Mouse (Mus musculus): ENCODE data around the gene Pithd1.
"Not testable (repeated sequence)": the region's sequence is repeated elsewhere in the genome, so short reads cannot be mapped to it uniquely, and the experiment has no call there.

Gene Pithd1

DNA sequence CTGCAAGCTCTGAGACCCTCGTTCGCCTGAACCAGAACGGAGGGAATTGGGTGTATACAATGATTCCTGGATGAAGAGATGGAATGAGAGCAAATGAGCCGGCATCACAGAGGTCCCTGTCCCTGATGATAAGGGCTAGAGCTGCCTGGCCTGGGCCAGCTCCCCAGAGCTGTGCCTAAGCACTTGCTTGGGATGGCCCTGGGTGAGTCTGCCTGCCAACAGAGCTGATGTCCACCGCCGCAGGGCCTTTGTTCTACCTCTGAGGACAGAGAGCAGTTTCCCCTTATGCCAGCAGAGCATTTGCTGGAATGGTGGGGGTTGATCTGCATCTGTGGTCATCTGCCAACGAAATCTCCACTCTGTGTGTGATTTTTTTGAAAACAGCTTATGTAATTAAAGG, 24.9 kb downstream of the Pithd1 start:
- no peak for DNase-seq (ENCODE audit: low spot score in 2 of 2)

DNA sequence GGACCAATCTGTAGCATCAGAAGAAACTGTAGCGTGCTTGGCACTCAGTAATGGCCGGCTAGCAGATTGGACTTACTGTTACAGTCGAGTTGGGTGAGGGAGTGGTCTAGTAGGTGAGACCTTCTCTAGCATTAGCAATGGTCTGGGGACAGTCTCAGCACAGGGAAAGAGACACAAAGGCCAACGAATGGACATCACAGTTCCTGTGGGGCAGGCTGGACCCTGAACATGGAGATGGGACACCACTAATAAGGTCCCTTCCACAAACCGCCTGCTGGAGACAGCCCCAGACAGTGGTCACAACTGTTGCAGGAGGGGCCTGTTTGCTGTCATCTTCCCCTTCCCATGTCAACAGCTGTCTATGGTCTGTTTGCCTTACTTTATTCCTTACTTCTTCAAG, 25.4 kb downstream of the Pithd1 start:
- DNase-seq (ENCODE audit: low spot score in 2 of 2) = no peak

DNA sequence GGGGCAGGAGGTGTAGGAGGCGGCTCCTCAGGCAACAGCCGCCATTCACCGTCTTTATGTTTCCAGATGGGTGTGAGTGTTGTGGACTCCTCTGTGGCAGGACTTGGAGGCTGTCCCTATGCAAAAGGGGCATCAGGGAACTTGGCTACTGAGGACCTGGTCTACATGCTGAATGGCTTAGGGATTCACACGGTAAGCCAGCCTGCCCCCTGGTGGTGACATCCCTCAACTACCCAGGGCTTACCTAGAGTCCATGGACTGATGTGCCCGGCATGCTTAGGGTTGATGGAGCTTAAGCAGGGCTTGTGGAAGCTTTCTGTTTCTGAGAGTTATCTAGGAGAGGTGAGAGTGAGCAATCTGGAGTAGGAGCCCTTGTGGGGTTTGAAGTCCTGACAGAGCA, 26.3 kb downstream of the Pithd1 start:
- DNase-seq (ENCODE audit: low spot score in 2 of 2) = peak; percentile 66 to 86

DNA sequence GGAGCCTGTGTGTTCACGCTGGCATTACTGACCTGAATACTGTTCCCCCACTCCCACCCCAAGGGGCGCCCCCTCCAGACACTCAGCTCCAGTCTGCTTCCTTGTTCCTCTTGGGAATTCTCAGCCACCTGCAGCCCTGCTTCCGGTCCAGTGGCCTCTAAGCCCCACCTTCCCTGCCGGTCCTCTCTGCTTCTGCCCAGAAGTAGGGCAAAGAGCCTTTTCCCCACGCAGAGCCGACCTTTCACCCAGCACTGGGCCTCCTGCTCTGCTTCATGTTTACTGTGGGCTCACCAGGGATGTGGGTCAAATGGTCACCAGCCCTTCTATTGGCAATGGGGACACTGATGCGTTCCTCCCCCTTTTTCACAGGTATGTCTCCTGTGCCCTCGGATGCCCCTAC, 28.7 kb downstream of the Pithd1 start:
- no peak for DNase-seq (ENCODE audit: low spot score in 2 of 2)

DNA sequence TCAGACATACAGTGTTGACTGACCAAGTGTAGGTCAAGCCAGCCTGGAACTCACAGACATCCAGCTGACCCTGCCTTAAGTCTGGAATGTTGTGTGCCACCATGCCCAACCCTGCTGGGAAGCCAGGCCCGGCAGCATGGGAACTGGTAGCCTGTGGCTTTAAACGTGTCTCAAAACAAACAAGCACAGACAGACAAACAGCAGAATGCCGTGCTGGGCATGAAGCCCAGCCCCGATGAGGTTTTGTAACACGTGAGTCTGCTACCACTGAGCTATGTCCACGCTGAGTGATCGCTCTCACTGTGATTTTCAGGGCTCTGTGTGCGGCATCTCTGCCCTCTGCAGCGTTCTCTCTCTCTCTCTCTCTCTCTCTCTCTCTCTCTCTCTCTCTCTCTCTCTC, 31.2 kb downstream of the Pithd1 start:
- DNase-seq (ENCODE audit: low spot score in 2 of 2) = no peak

DNA sequence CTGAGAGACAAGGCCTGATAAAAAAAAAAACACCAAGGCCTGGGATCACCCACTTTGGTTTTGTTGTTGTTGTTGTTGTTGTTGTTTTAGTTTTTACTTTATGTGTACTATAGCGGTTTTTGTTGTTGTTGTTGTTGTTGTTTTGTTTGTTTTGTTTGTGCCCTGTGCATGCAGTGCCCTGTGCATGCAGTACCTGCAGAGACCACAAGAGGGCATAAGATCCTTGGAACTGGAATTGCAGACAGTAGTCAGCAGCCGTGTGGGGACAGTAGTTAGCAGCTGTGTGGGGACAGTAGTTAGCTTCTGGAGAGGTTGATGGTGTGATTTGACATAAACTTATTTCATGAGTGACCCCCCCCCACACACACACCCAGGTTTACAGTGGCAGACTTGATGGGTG, 32.8 kb downstream of the Pithd1 start:
- DNase-seq (ENCODE audit: low spot score in 2 of 2) = peak; percentile 48 to 81

DNA sequence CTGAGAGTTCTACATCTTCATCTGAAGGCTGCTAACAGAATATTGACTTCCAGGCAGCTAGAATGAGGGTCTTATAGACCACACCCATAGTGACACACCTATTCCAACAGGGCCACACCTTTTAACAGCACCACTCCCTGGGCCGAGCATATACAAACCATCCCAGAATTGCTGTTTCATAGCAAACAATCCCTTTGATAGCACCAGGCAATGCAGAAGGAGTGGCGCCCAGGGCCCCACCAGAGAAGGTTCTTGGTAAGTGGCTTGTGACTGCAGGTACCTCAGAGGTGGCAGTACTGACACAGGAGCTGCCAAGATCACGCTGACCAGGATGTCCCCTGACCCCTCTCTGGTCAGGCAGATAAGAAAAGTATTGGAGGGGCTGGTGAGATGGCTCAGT, 33.9 kb downstream of the Pithd1 start:
- DNase-seq (ENCODE audit: low spot score in 2 of 2) = no peak

DNA sequence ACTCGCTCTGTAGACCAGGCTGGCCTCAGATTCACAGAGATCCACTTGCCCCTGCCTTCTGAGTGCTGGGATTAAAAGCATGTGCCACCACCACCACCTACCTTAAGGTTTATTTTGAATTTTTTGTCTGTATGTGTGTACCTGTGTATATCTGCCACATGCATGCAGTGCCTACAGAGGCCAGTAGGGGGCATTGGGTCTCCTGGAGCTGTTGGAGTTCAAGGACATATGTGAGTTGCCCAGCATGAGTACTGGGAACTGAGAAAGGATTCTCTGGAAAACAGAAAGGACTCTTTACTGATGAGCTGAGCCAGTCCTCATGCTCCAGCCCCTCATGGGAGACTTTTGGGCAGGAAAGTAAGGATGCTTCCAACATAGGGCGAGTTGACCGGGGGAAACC, 35.6 kb downstream of the Pithd1 start:
- no peak for DNase-seq (ENCODE audit: low spot score in 2 of 2)

DNA sequence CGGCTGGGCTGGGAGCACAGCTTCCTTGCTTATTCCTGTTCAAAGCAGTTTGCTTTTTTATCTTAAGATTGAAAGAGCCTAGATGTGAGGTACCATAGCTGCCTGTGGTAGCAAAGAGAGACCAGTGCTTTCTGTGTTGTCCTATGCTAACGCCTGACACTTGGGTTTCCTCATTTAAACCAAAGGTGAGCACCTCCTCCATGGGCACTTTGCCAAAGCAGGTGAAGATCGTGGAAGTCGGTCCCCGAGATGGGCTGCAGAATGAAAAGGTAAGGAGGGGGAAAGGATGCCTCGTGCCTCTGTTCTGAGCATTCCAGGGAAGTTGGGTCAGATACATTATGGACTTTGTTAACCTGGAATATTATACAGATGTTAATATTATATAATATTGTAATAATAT, 36.7 kb downstream of the Pithd1 start:
- no peak for DNase-seq (ENCODE audit: low spot score in 2 of 2)

DNA sequence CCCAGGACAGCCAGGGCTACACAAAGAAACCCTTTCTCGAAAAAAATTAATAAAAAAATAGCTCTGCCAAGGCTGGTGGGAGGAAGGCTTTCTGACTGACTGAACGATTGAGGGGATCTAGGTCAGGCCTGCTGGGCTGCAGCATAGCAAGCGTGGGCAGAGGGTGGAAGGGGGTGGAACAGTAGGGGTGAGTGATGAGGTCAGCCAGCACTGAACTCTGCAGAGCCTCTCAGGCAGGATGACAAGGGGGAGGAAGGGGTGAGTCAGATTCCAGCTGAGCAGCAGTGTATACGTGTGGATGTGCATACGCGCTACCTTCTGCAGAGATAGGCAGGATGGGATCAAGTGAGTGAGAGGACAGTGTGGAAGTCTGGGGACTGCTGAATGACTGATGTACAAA, 37.2 kb downstream of the Pithd1 start:
- no peak for DNase-seq (ENCODE audit: low spot score in 2 of 2)

DNA sequence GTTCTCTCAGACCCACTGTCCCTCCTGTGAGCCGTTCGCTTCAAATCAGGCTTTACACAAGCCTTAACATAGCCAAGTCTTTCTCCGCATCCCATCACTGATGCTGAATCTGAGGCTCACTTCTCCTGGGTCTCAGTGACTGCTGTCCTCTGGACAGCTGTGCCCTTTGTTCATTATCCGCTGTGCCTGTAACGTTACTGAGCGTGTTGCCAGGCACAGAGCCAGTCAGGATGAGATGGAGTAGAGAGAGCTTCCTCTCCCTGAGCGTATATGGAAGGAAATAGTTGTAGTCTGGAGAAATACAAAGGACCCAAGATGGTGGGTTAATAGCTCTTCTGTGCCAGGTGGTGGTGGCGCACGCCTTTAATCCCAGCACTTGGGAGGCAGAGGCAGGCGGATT, 37.6 kb downstream of the Pithd1 start:
- no peak for DNase-seq (ENCODE audit: low spot score in 2 of 2)

DNA sequence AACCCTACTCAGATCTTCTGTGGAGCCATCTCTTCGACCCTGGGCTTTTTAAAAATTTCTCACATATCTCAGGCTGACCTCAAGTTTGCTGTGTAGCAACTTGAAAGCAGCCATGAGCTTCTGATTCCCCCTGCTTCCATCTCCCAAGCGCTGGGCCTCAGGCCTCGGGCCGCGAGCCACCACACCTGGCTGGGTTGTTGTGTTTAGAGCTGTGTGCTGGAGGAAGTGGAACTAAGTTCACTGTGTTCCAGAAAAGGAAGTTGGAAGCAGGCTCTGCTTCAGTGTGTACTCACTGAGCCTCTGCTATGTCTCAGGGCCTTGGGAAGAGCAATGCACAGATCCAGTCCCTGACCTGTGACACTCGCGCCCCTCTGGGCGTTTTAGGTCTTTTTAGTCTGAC, 38.9 kb downstream of the Pithd1 start:
- DNase-seq (ENCODE audit: low spot score in 2 of 2) = no peak

DNA sequence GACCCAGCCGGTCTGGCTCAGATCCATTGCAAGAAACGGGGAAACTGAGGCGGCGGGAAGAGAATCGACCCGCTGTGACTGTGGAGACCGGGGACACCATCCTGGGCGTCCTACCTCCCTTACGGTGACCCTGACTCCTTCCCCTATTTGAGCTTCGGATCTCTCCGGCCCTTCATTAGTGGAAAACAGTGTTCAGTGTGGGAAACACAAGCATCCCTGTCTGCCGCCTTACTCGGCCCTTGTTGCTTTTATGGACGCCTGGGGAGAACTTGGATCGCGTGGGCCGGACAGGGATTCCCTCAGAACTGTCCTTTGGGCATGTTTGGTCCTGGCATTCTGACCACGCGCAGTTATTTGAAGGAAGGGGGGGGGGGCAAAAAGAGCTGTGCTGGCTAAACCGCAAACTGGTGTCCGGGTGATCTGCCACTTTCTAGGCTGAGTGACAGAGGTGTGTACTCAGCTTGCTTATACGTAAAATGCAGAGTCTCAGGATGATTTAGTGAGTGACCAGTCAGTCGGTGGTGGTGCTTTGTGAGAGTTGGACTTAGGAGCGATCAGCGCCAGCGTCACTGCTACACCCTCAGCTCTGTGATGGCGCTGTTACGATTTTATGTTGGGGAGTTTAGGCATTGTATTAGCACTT, 40.3 kb downstream of the Pithd1 start:
- DNase-seq (ENCODE audit: low spot score in 2 of 2) = no peak

DNA sequence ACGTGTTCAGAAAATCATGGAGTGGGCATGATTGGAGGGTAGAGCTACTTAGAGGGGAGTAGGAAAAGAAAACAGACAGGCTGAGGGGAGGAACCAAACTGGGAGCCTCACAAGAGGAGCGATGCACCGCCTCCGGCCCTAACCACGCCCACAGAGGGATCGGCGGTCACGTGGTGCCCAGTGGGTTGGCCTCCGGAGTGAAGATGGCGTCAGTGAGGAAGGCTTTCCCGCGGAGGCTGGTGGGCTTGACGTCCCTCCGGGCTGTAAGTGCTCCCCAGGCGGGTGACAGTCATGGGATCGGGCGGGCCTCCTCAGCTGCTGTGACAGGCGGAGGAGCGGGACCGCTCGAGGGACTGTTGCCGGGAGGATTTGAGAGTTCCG, 40.8 kb downstream of the Pithd1 start, which contains the start of gene Hmgcl:
TSS of gene Hmgcl (plus strand) at position 171 of the 381 bp plus-strand sequence.
- peak; percentile 90 to 94 for DNase-seq (ENCODE audit: low spot score in 2 of 2)

DNA sequence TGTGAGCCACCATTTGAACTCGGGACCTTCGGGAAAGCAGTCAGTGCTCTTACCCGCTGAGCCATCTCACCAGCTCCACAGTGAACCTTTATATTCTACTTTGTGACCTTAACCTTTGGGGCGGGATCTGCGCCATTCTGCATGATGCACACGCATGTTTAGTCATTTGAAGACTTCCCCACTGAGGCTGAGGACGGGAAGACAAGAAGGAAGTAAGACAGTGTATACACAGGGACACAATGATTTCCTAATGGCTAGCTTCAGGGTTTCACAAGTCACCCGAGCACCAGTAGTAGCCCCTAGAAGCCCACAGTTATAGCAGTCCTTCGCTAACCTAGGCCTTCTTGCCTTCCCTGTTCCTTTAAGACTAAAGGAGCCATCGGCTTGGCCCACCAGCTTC, 41.4 kb downstream of the Pithd1 start:
- no peak for DNase-seq (ENCODE audit: low spot score in 2 of 2)

DNA sequence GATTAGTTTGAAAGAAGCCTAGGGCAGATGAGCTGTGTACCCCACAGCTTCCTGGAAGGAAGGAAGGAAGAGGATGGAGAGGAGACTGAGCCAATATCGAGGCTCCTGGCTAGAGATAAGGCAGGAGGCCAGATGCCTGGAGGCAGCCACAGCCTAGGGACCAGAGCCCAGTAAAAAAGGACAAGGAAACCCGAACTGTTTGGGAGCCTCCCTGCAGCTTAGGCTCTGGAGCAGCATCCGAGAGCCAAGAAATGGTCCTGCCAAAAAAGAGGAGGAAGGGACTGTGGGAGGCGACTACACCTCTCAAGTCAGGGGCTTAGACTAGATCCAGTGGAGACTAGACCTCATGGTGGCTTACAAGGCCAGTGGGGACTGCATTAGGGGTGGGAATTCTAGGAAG, 43.7 kb downstream of the Pithd1 start:
- no peak for DNase-seq (ENCODE audit: low spot score in 2 of 2)

DNA sequence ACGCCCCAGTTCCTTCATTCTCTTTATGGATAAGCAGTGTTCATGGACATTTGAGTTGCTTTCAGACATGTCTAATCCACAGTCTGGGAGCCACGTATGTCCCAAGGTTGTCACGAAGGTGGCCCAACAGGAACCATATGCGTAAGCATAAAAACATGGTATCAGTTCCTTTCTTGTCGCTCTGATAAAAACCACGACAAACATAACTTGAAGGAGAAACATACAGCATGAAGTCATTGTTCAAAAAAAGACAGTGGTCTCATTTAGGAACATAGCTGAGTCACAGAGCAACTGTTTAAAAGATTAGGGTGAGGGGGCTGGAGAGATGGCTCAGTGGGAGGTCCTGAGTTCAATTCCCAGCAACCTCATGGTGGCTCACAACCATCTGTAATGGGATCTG, 44.9 kb downstream of the Pithd1 start:
- no peak for DNase-seq (ENCODE audit: low spot score in 2 of 2)

DNA sequence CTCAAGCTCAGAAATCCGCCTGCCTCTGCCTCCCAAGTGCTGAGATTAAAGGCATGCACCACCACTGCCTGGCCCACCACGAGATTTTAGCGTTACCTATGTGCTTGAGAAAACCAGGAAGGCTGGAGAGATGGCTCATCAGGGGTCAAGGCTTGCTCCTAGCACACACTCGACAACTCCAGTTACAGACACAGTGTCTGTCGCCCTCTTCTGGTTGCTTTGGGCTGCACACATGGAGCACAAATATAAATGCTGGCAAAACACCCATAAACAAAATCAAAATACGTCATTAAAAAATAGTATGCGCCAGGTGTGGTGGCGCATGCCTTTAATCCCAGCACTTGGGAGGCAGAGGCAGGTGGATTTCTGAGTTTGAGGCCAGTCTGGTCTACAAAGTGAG, 46.0 kb downstream of the Pithd1 start:
- not testable (repeated sequence) for DNase-seq (ENCODE audit: low spot score in 2 of 2)

DNA sequence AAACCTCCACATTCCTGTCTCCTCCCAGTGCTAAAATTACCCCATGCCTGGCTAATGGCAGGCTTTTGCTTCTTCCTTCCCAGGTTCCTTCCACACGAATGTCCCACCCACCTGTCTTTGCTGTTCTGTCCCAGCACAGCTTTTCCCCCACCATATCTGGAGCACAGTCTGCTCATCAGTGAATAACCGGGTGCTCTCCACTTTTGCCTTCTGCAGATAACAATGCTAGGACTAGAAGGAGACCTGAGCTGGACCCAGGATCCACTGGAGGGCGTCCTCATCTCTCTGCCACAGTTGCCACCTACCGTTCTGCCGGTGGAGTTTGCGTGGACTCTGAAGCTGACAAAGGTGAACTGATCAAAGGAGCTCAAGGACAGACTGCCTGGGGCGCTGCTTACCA, 48.2 kb downstream of the Pithd1 start:
- DNase-seq (ENCODE audit: low spot score in 2 of 2) = no peak

DNA sequence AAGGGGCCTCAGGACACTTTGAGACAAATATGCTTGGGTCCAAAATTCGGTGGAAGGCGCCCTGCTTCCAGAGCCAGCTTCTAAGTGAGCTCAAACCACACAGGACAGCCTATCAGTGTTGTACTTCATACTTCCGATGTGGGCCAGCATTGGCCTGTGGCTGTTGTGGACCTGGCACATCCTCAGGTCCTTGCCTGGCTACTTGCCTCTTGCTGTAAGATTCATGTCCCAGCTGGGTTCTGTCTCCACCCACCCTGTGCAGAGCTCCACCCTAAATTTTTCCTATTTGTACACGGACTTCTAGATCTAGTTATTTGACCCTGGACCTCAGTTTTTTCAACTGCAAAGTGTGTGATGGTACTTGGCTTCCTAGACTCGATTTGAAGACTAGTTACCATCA, 51.6 kb downstream of the Pithd1 start:
- DNase-seq (ENCODE audit: low spot score in 2 of 2) = no peak

DNA sequence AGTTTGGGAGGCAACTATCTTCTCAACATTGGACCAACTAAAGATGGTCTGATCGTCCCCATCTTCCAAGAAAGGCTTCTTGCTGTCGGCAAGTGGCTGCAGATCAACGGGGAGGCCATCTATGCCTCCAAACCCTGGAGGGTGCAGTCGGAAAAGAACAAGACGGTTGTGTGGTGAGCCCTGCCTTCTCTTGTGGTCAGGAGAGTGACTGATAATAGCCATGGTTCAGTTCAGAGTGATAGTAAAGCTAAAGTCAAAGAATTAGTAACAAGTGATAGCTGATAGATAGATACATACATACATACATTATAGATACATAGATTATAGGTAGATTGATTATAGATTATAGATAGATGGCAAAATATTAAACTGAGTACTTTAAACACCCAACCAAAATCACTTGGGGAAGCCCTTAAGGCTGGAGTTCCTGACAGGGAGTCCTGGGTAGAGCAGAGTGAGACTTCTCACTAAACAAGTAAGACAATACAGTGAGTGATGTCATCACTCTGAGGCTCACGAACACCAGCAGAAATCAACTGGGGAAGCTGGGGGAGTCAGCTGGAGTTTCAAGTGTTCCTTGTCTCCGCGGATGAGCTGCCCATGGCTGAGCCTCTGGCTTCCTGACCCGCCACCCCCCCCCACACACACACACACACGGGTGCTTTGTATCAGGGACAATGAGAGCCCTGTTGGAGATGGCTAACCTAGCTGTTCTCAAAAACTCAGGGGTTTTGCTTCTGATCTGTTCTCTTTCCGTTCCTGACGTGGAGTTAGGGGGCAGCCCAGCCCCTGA, 52.2 kb downstream of the Pithd1 start:
- DNase-seq (ENCODE audit: low spot score in 2 of 2) = no peak

DNA sequence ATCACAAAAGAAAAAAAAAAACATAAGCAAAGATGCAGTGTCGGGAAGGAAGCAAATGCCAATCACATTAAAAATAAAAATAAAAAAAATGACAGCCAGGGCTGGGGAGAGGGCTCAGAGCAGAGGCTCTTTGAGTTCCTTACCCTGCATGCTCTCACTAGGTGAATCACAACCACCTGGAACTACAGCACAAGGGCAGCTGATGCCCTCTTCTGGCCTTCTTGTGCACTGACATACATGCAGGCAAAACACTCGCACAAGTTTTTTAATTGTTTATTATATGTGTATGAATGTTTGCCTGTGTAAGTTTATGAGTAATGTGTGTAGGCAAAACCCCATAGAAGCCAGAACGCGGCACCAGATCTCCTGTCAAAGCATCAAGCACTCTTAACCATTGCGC, 55.2 kb downstream of the Pithd1 start:
- peak in 1 of 2 experiments; percentile 45 for DNase-seq (ENCODE audit: low spot score in 2 of 2)

DNA sequence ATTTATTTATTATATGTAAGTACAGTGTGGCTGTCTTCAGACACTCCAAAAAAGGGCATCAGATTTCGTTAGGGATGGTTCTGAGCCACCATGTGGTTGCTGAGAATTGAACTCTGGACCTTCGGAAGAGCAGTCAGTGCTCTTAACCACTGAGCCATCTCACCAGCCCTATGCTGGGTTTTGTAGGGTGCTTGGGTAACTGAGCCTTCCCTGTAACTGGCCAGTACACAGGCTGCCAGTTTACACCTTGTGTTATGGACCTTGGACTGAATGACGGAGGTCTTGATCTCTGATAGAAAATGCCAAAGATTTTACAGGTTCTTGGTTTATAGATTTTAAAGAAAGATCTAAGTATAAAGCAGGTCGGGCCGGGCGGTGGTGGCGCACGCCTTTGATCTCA, 56.8 kb downstream of the Pithd1 start:
- no peak for DNase-seq (ENCODE audit: low spot score in 2 of 2)

DNA sequence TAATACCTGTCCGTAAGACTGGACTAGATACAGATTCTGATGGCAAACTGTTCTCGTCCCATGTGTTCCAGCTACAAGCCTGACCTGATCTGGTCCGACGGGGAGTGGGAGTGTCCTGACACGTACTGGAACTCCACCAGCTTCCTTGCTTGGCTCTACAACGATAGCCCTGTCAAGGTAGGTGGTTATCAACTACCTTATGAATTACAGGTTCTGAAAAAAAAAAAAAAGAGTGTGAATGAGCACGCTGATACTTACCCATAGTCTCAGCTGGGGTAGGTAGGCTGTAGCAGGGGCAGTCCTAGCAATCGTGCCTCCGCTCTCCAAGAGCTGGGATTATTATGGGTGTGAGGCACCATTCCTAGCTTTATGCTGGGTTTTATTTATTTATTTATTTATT, 57.2 kb downstream of the Pithd1 start:
- DNase-seq (ENCODE audit: low spot score in 2 of 2) = no peak

Measured in thymus, postnatal 10 days (tissue).